15 mouse cellular contexts compared by ENCODE assay signal in the genomic region with DNA sequence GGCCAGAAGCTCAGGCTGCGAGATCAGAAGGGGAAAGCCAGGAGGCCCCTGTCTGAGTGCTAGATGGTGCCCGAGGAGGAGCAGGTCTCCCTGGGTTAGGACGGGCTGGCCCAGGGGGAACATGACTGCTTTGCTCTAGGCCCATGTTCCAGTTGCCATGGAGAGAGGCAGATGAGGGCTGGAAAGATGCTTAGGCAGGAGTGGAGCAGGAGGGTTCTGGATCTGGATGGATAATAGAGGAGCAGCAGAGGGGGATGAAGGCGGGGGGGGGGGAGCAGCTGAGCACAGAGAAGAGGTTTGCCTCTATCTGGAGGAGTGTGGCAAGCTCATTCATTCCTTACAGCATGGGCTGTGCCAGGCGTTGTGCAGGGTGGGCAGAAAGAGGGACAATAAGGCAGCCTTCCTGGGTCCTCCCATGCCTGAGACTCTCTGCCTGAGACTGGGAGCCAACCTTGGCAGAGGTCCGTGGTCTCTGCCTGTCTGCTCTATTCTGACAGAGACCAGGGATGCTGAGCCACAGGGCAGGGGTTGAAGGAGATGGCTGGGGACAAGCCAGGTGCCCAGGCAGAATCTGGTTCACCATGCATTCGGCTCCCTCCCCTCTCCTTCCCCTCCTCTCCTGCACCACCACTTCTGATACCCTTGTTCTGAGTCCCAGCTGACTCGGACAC.
DNase-seq lines count a peak whose midpoint lies in the region; ATAC-seq lines count a peak whose summit lies in the region.
"Had no signal": no experiment of that assay in that cellular context is flagged by ENCODE, and none has a peak within 500 bp of the region (broad histone marks: within the 10 kb centered on the region; RNA-seq: fewer than 3 reads in every experiment).

No protein-coding gene starts in this region.

- no peak overlapping the region for H3K4me3 ChIP-seq in heart, embryonic 10.5 days
- H3K4me3 ChIP-seq in forebrain, embryonic 13.5 days: no peak overlapping the region
- no peak overlapping the region for H3K4me3 ChIP-seq in hindbrain, embryonic 16.5 days (ENCODE audit: low read length)
- H3K4me3 ChIP-seq in midbrain, embryonic 13.5 days (replicated peaks): no peak overlapping the region
- H3K4me3 ChIP-seq: limb, embryonic 12.5 days; megakaryocyte, embryonic 14.5 days had no signal

- no peaks in the 10 kb centered on the region for H3K36me3 ChIP-seq in heart, embryonic 10.5 days
- no peaks in the 10 kb centered on the region for H3K36me3 ChIP-seq in forebrain, embryonic 13.5 days (ENCODE audit: poor library complexity, severe bottlenecking)
- H3K36me3 ChIP-seq in hindbrain, embryonic 16.5 days (ENCODE audit: control insufficient read depth, insufficient read depth, low read length): no peaks in the 10 kb centered on the region
- H3K36me3 ChIP-seq in midbrain, embryonic 13.5 days: no peaks in the 10 kb centered on the region
- H3K36me3 ChIP-seq: limb, embryonic 12.5 days had no signal

- H3K4me2 ChIP-seq in forebrain, embryonic 13.5 days: no peak overlapping the region
- H3K4me2 ChIP-seq in hindbrain, embryonic 16.5 days (ENCODE audit: low read length): no peak overlapping the region
- no peak overlapping the region for H3K4me2 ChIP-seq in midbrain, embryonic 13.5 days (replicated peaks)
- H3K4me2 ChIP-seq: limb, embryonic 12.5 days had no signal

- no peak for DNase-seq in heart, embryonic 10.5 days (ENCODE audit: low spot score)
- no peak for DNase-seq in heart, postnatal 25 days (ENCODE audit: low spot score)
- no peak for DNase-seq in frontal cortex, postnatal 14 days (ENCODE audit: low spot score in 2 of 2)
- DNase-seq in yolk sac, embryonic 10.5 days (ENCODE audit: low spot score): no peak
- DNase-seq: B cell, adult 2 months; gastrocnemius, postnatal 25 days; kidney, adult 8-10 months; liver, postnatal 0 days; thymus, postnatal 25 days had no signal

- peaks cover 73% of the 10 kb centered on the region for H3K4me1 ChIP-seq in heart, embryonic 10.5 days
- H3K4me1 ChIP-seq in forebrain, embryonic 13.5 days: peaks cover 53% of the 10 kb centered on the region
- H3K4me1 ChIP-seq in hindbrain, embryonic 16.5 days (ENCODE audit: control insufficient read depth, insufficient read depth, low read depth, low read length): peaks cover 23% of the 10 kb centered on the region
- H3K4me1 ChIP-seq in midbrain, embryonic 13.5 days (replicated peaks): peaks cover 71% of the 10 kb centered on the region

- ATAC-seq in forebrain, embryonic 13.5 days: 0 out of 2 replicates have a peak, but pooled peaks have one; percentile 11
- ATAC-seq in hindbrain, embryonic 16.5 days: peak; percentile 24
- ATAC-seq in midbrain, embryonic 13.5 days: peak; percentile 31; the same call in 1 of the 2 replicates
- ATAC-seq in erythroid progenitor cell, adult 5-6 weeks (replicated peaks; ENCODE audit: low FRiP score, poor library complexity, severe bottlenecking): no peak
- ATAC-seq: liver, postnatal 0 days had no signal

- H3K27me3 ChIP-seq in heart, embryonic 10.5 days (ENCODE audit: insufficient read depth, poor library complexity, severe bottlenecking): no peaks in the 10 kb centered on the region
- no peaks in the 10 kb centered on the region for H3K27me3 ChIP-seq in forebrain, embryonic 13.5 days
- no peaks in the 10 kb centered on the region for H3K27me3 ChIP-seq in hindbrain, embryonic 16.5 days (replicated peaks; ENCODE audit: control insufficient read depth, insufficient read depth, low read length)
- no peaks in the 10 kb centered on the region for H3K27me3 ChIP-seq in midbrain, embryonic 13.5 days
- H3K27me3 ChIP-seq: limb, embryonic 12.5 days had no signal

- H3K9ac ChIP-seq in forebrain, embryonic 13.5 days: peak overlapping the region; percentile 30; the same call in 1 of the 2 replicates
- no peak overlapping the region for H3K9ac ChIP-seq in hindbrain, embryonic 16.5 days (ENCODE audit: low read depth, low read length)
- no peak overlapping the region for H3K9ac ChIP-seq in midbrain, embryonic 13.5 days (replicated peaks)
- H3K9ac ChIP-seq: limb, embryonic 12.5 days; liver, postnatal 0 days had no signal

- intact Hi-C loops in heart, postnatal 25 days (cut with DNase I): no loop called here

- H3K27ac ChIP-seq in heart, embryonic 10.5 days: peak overlapping the region; percentile 1; the same call in 1 of the 2 replicates
- H3K27ac ChIP-seq in forebrain, embryonic 13.5 days: no peak overlapping the region
- H3K27ac ChIP-seq in hindbrain, embryonic 16.5 days (ENCODE audit: low read depth, low read length): no peak overlapping the region; the same call in 1 of the 2 replicates
- peak overlapping the region; percentile 27 for H3K27ac ChIP-seq in midbrain, embryonic 13.5 days

- H3K9me3 ChIP-seq in heart, embryonic 10.5 days: no peaks in the 10 kb centered on the region
- H3K9me3 ChIP-seq in forebrain, embryonic 13.5 days (replicated peaks): no peaks in the 10 kb centered on the region
- no peaks in the 10 kb centered on the region for H3K9me3 ChIP-seq in hindbrain, embryonic 16.5 days (ENCODE audit: control insufficient read depth, low read length)
- no peaks in the 10 kb centered on the region for H3K9me3 ChIP-seq in midbrain, embryonic 13.5 days
- H3K9me3 ChIP-seq: limb, embryonic 12.5 days; megakaryocyte, embryonic 14.5 days had no signal

- 70% methylated on average over 8 of the region's 8 CpGs for WGBS in heart, embryonic 10.5 days
- 61% methylated on average over 8 of the region's 8 CpGs for WGBS in forebrain, embryonic 13.5 days
- WGBS in hindbrain, embryonic 16.5 days: 53% methylated on average over 8 of the region's 8 CpGs
- 63% methylated on average over 8 of the region's 8 CpGs for WGBS in midbrain, embryonic 13.5 days

Comparison
In these comparisons a context has a peak if more than half of its experiments do, and no peak if none do; other contexts are left out.
1. H3K27ac ChIP-seq: peak in heart, embryonic 10.5 days (single experiment) and midbrain, embryonic 13.5 days (single experiment); none in forebrain, embryonic 13.5 days (single experiment) and hindbrain, embryonic 16.5 days (single experiment).